Mouse (Mus musculus) testis, adult 2 months (tissue): ENCODE data around the gene Hist1h1d. TPM values are rescaled to one million over a fixed set of nuclear protein-coding genes. Genes with fewer than 3 reads are reported as not detected.

Source experiments
- H3K27ac ChIP-seq: fragments of 200-500 bp; 2 replicates; pipeline ENCODE4 v1.5.1; 2012; ENCODE audit warnings: low read depth, low read length; ENCODE audit not compliant: control insufficient read depth, insufficient read depth
- H3K27me3 ChIP-seq: fragments of 200-500 bp; 2 replicates; pipeline ENCODE4 v1.6.1; 2012; ENCODE audit warnings: mild to moderate bottlenecking, low read length, moderate library complexity; ENCODE audit not compliant: control insufficient read depth, insufficient read depth
- H3K36me3 ChIP-seq: fragments of 200-500 bp; 2 replicates; pipeline ENCODE4 v1.6.1; 2012; ENCODE audit warnings: mild to moderate bottlenecking, low read length; ENCODE audit not compliant: control insufficient read depth, insufficient read depth
- H3K4me1 ChIP-seq: fragments of 200-500 bp; 2 replicates; pipeline ENCODE4 v1.6.1; 2012; ENCODE audit warnings: low read length; ENCODE audit not compliant: control insufficient read depth, insufficient read depth
- H3K4me3 ChIP-seq: fragments of 200-500 bp; 2 replicates; pipeline ENCODE4 v1.5.1; 2012; ENCODE audit warnings: low read depth, mild to moderate bottlenecking, low read length, moderate library complexity, mixed read lengths; ENCODE audit not compliant: control insufficient read depth
- CTCF ChIP-seq: fragments of 200-500 bp; IDR thresholded peaks from 2 replicates; pipeline ENCODE4 v1.5.1; 2012; ENCODE audit warnings: low read depth, mild to moderate bottlenecking, inconsistent platforms, low read length, moderate library complexity; ENCODE audit not compliant: control insufficient read depth, insufficient read depth, insufficient replicate concordance
- POLR2A ChIP-seq: fragments of 200-500 bp; IDR thresholded peaks from 2 replicates; pipeline ENCODE4 v1.6.1; 2012; ENCODE audit warnings: low read depth, mild to moderate bottlenecking, inconsistent platforms, low read length, moderate library complexity; ENCODE audit not compliant: control insufficient read depth
- polyA plus RNA-seq: library from polyadenylated mRNA; depleted of rRNA; stranded (reverse); fragments of >200 nt; gene quantifications from 2 replicates; pipeline ENCODE4 v1.2.3, GENCODE M21; 2012

Gene Hist1h1d
- polyA plus RNA-seq, 1 experiment = 0.04 TPM

GRCm38 (mm10) chr13:23521703-23522102 lies 31.4 kb upstream of the Hist1h1d start:
- Histone ChIP-seq H3K27ac (no peak overlapping the region), H3K4me1 (peaks cover 2% of the 10 kb centered on the region; the same call in 1 of the 2 replicates), H3K27me3 (no peaks in the 10 kb centered on the region), H3K36me3 (no peaks in the 10 kb centered on the region), H3K4me3 (no peak overlapping the region)
- TF ChIP-seq CTCF (no peak), POLR2A (no peak)

- no peak overlapping the region for H3K4me3 ChIP-seq
- TF ChIP-seq POLR2A (no peak), CTCF (no peak)
- H3K27me3 ChIP-seq = no peaks in the 10 kb centered on the region
- H3K27ac ChIP-seq = no peak overlapping the region
- no peaks in the 10 kb centered on the region for H3K36me3 ChIP-seq
- H3K4me1 ChIP-seq = peaks cover 2% of the 10 kb centered on the region; the same call in 1 of the 2 replicates
Observed at GRCm38 (mm10) chr13:23523976-23524375, 29.1 kb upstream of the Hist1h1d start.

DNA sequence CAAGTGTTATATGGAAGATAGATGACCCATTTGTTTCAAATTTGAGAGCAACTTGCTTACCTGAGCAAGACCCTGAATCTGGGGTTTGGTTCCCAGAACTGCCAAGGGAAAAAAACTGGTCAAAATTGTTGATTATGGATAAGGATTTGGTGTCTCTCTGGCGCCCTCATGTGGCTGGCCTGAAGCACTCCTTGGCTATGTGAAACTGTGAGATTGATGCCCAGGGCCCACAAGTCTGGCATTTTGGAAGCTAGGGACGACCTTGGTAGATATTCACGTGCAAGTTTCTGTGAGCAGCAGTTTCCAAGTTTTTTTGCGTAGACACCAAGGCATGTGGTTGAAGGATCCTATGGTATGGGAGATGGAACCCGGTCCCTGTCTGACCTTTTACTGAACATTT lies 28.4 kb upstream of the Hist1h1d start:
- no peak overlapping the region for H3K4me3 ChIP-seq
- peaks cover 2% of the 10 kb centered on the region; the same call in 1 of the 2 replicates for H3K4me1 ChIP-seq
- no peak for TF ChIP-seq POLR2A
- TF ChIP-seq CTCF = peak; percentile 73; the same call in 1 of the 2 replicates
- no peaks in the 10 kb centered on the region for H3K36me3 ChIP-seq
- no peaks in the 10 kb centered on the region for H3K27me3 ChIP-seq
- H3K27ac ChIP-seq = no peak overlapping the region

GRCm38 (mm10) chr13:23525901-23526300 lies 27.2 kb upstream of the Hist1h1d start:
- TF ChIP-seq CTCF (no peak), POLR2A (no peak)
- Histone ChIP-seq H3K4me1 (peaks cover 2% of the 10 kb centered on the region; the same call in 1 of the 2 replicates), H3K36me3 (no peaks in the 10 kb centered on the region), H3K27ac (no peak overlapping the region; the same call in 1 of the 2 replicates), H3K27me3 (no peaks in the 10 kb centered on the region), H3K4me3 (peak overlapping the region; percentile 31; the same call in 1 of the 2 replicates)

GRCm38 (mm10) chr13:23526312-23526711 lies 26.8 kb upstream of the Hist1h1d start:
- TF ChIP-seq POLR2A (no peak), CTCF (no peak)
- no peak overlapping the region for H3K27ac ChIP-seq
- H3K36me3 ChIP-seq = no peaks in the 10 kb centered on the region
- H3K4me3 ChIP-seq = no peak overlapping the region
- H3K27me3 ChIP-seq = no peaks in the 10 kb centered on the region
- peaks cover 2% of the 10 kb centered on the region; the same call in 1 of the 2 replicates for H3K4me1 ChIP-seq

DNA sequence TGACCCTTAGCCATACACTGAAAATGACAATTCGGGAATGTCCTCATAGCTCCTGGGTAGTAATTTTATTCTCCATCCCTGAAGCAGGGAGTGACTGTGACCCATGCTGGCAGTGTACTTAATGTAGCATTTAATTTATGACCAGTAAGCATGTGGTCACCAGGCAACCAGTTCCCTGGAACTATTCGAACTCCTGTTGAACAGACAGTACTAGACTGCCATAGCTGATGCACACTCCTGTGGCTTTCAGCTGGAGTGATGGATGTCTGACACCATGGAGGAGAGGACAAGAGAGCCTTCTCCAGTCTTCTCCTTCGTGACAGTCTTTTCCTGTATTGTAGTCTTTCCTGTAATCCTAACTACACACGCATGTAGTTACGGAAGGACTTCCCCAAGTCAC lies 24.1 kb upstream of the Hist1h1d start:
- H3K27me3 ChIP-seq = no peaks in the 10 kb centered on the region
- peak overlapping the region; percentile 41; the same call in 1 of the 2 replicates for H3K4me3 ChIP-seq
- peaks cover 7% of the 10 kb centered on the region; the same call in 1 of the 2 replicates for H3K4me1 ChIP-seq
- TF ChIP-seq CTCF (no peak), POLR2A (no peak)
- no peaks in the 10 kb centered on the region for H3K36me3 ChIP-seq
- no peak overlapping the region; the same call in 1 of the 2 replicates for H3K27ac ChIP-seq

GRCm38 (mm10) chr13:23529480-23530165 lies 23.4 kb upstream of the Hist1h1d start:
- H3K36me3 ChIP-seq = no peaks in the 10 kb centered on the region
- peak overlapping the region; percentile 99; the same call in 1 of the 2 replicates for H3K27ac ChIP-seq
- H3K27me3 ChIP-seq = no peaks in the 10 kb centered on the region
- no peak overlapping the region; the same call in 1 of the 2 replicates for H3K4me3 ChIP-seq
- H3K4me1 ChIP-seq = peaks cover 9% of the 10 kb centered on the region; the same call in 1 of the 2 replicates
- TF ChIP-seq POLR2A = no peak
